Mouse (Mus musculus): ENCODE data around the gene Olfr1411. TPM values are rescaled to one million over a fixed set of nuclear protein-coding genes. Genes with fewer than 3 reads are reported as not detected.

The Olfr1411 gene
- polyA plus RNA-seq, 1 experiment = not detected

DNA sequence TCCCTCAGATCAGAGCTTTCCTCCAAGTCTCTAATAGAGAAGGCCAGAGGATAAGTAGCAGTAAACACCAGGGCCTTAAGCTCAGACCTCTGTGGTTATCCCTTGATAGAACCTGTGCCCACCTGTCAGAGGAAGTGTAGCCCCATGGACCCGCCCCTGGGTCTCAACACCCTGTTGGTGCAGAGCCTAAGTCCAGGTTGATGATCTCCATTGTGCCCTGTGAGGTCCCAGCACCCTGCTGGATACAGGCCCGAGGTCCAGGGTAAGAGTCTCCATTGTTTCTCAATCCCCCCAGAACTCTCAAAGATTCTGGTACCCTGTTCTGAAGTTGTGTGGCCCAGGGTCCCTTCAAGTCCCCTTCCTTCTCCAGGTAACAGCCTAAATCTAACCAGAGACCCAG, 51.9 kb downstream of the Olfr1411 start:
- Histone ChIP-seq H3K79me3 (ENCODE audit: low read depth) (peaks cover 5% of the 10 kb centered on the region), H3K36me3 (ENCODE audit: control insufficient read depth, insufficient read depth) (no peaks in the 10 kb centered on the region), H3K79me2 (ENCODE audit: control insufficient read depth, insufficient read depth) (peaks cover 8% of the 10 kb centered on the region), H3ac (ENCODE audit: control insufficient read depth, insufficient read length, low read depth) (no peak overlapping the region), H3K27me3 (ENCODE audit: control insufficient read depth, insufficient read depth, insufficient read length) (no peaks in the 10 kb centered on the region), H3K4me3 (ENCODE audit: insufficient read depth, poor library complexity, severe bottlenecking) (no peak overlapping the region)
- TF ChIP-seq CEBPB (IDR thresholded peaks at IDR 0.05; ENCODE audit: low read depth) (no peak), MAX (IDR thresholded peaks at IDR 0.05) (no peak), CTCF (IDR thresholded peaks at IDR 0.05; ENCODE audit: control insufficient read depth, insufficient read depth, insufficient read length) (no peak), USF1 (IDR thresholded peaks at IDR 0.05; ENCODE audit: low read depth) (no peak), FOSL1 (IDR thresholded peaks at IDR 0.05; ENCODE audit: insufficient read depth, low read length, poor library complexity, severe bottlenecking) (no peak), MYOD1 (IDR thresholded peaks at IDR 0.05; ENCODE audit: control insufficient read depth, insufficient read length, low read depth) (no peak), MYOG (IDR thresholded peaks at IDR 0.05; ENCODE audit: control insufficient read depth, extremely low read depth, insufficient read length) (no peak)

DNA sequence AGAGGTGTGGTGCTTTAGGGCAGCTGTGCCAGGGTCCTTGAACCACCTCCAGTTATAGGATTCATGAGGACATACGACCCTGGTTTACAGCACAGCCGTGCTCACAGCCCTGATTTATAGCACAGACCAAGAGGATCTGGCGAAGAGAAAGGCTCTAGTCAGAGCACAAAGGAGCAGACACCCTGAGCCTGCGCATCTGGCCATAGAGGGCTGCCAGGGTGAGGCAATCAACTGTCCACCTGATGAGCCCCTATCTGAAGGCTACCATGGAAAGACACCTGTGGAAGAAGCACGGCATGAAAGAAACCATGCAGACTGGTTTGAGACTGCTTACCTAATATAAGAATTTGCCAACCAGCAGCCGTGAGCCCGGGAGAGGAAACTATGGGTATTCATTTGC, 52.4 kb downstream of the Olfr1411 start:
- H3K27me3 ChIP-seq (ENCODE audit: control insufficient read depth, insufficient read depth, insufficient read length) = no peaks in the 10 kb centered on the region
- no peak overlapping the region for H3ac ChIP-seq (ENCODE audit: control insufficient read depth, insufficient read length, low read depth)
- H3K36me3 ChIP-seq (ENCODE audit: control insufficient read depth, insufficient read depth) = no peaks in the 10 kb centered on the region
- no peak overlapping the region for H3K4me3 ChIP-seq (ENCODE audit: insufficient read depth, poor library complexity, severe bottlenecking)
- no peak for TF ChIP-seq MYOG (IDR thresholded peaks at IDR 0.05; ENCODE audit: control insufficient read depth, extremely low read depth, insufficient read length)
- H3K79me3 ChIP-seq (ENCODE audit: low read depth) = peaks cover under 1% of the 10 kb centered on the region
- H3K79me2 ChIP-seq (ENCODE audit: control insufficient read depth, insufficient read depth) = peaks cover 4% of the 10 kb centered on the region

GRCm38 (mm10) chr1:92647026-92647425, 52.8 kb downstream of the Olfr1411 start:
- Histone ChIP-seq H3K79me2 (ENCODE audit: control insufficient read depth, insufficient read depth) (no peaks in the 10 kb centered on the region), H3K27me3 (ENCODE audit: control insufficient read depth, insufficient read depth, insufficient read length) (no peaks in the 10 kb centered on the region), H3ac (ENCODE audit: control insufficient read depth, insufficient read length, low read depth) (no peak overlapping the region), H3K36me3 (ENCODE audit: control insufficient read depth, insufficient read depth) (no peaks in the 10 kb centered on the region), H3K4me3 (ENCODE audit: insufficient read depth, poor library complexity, severe bottlenecking) (no peak overlapping the region), H3K79me3 (ENCODE audit: low read depth) (no peaks in the 10 kb centered on the region)
- TF ChIP-seq MYOG (IDR thresholded peaks at IDR 0.05; ENCODE audit: control insufficient read depth, extremely low read depth, insufficient read length) = no peak
- no peak for TF ChIP-seq MYOD1 (IDR thresholded peaks at IDR 0.05; ENCODE audit: control insufficient read depth, insufficient read length, low read depth)
- TF ChIP-seq CEBPB (IDR thresholded peaks at IDR 0.05; ENCODE audit: low read depth) = no peak
- TF ChIP-seq FOSL1 (IDR thresholded peaks at IDR 0.05; ENCODE audit: insufficient read depth, low read length, poor library complexity, severe bottlenecking) = no peak
- TF ChIP-seq USF1 (IDR thresholded peaks at IDR 0.05; ENCODE audit: low read depth) = no peak
- no peak for TF ChIP-seq CTCF (IDR thresholded peaks at IDR 0.05; ENCODE audit: control insufficient read depth, insufficient read depth, insufficient read length)
- TF ChIP-seq MAX (IDR thresholded peaks at IDR 0.05) = no peak

Other genes with a start within 250 kb of the Olfr1411 start
- gene Ndufa10, start 120.6 kb upstream of the Olfr1411 start, polyA plus RNA-seq (2012; fragmentation: generic; extraction: Trizol) = 112 TPM
- gene Olfr1416, start 109.3 kb upstream of the Olfr1411 start, polyA plus RNA-seq (2012; fragmentation: generic; extraction: Trizol) = not detected
- not detected for gene Olfr1415, start 98.3 kb upstream of the Olfr1411 start, polyA plus RNA-seq (2012; fragmentation: generic; extraction: Trizol)
- gene Olfr1414, start 75.8 kb upstream of the Olfr1411 start, polyA plus RNA-seq (2012; fragmentation: generic; extraction: Trizol) = not detected
- not detected for gene Olfr1413, start 23.1 kb upstream of the Olfr1411 start, polyA plus RNA-seq (2012; fragmentation: generic; extraction: Trizol)
- not detected for gene Olfr1412, start 8.6 kb upstream of the Olfr1411 start, polyA plus RNA-seq (2012; fragmentation: generic; extraction: Trizol)
- not detected for gene Olfr1410, start 11.4 kb downstream of the Olfr1411 start, polyA plus RNA-seq (2012; fragmentation: generic; extraction: Trizol)
- gene Olfr12, start 23.4 kb downstream of the Olfr1411 start, polyA plus RNA-seq (2012; fragmentation: generic; extraction: Trizol) = not detected
- gene Cops9, start 47.6 kb downstream of the Olfr1411 start, polyA plus RNA-seq (2012; fragmentation: generic; extraction: Trizol) = 430 TPM
- not detected for gene Otos, start 54.4 kb downstream of the Olfr1411 start, polyA plus RNA-seq (2012; fragmentation: generic; extraction: Trizol)
- 380 TPM for gene Gpc1, start 237.2 kb downstream of the Olfr1411 start, polyA plus RNA-seq (2012; fragmentation: generic; extraction: Trizol)